Mouse (Mus musculus): ENCODE data around the gene Olfr370.

- TF ChIP-seq CTCF (IDR thresholded peaks at IDR 0.05; ENCODE audit: insufficient read depth, low read length), result no peak
- TF ChIP-seq POLR2A (IDR thresholded peaks at IDR 0.05; ENCODE audit: borderline replicate concordance, extremely low read depth, low read depth, low read length), result no peak
Observed at GRCm38 (mm10) chr8:83521310-83521709, 14.3 kb upstream of the Olfr370 start.
